Mouse (Mus musculus): ENCODE results near the gene Mgat4b. TPM values are rescaled to one million over a fixed set of nuclear protein-coding genes. Genes with fewer than 3 reads are reported as not detected.
A peak's percentile ranks its signal among the peaks of the same experiment; 100 is the strongest.

Gene Mgat4b
- polyA plus RNA-seq, 1 experiment from 2014 or later, result 56.6 TPM

- H3K4me2 ChIP-seq, result no peak overlapping the region
- WGBS, result 47% methylated on average over 7 of the region's 7 CpGs
These were observed 18.7 kb downstream of the Mgat4b start for GRCm38 (mm10) chr11:50229252-50229910.

GRCm38 (mm10) chr11:50230481-50231304 is 20.0 kb downstream of the Mgat4b start:
- Histone ChIP-seq H3K9ac (0 out of 2 replicates have a peak overlapping the region, but pooled peaks have one; percentile 22), H3K4me2 (peak overlapping the region; percentile 36), H3K27me3 (peaks cover 14% of the 10 kb centered on the region), H3K36me3 (peaks cover 48% of the 10 kb centered on the region), H3K9me3 (no peaks in the 10 kb centered on the region), H3K27ac (replicated peaks) (no peak overlapping the region), H3K4me1 (replicated peaks) (peaks cover 49% of the 10 kb centered on the region), H3K4me3 (no peak overlapping the region)
- no peak for ATAC-seq (ENCODE audit: low read depth)
- 24% methylated on average over 45 of the region's 45 CpGs for WGBS

More at GRCm38 (mm10) chr11:50229252-50229910, 18.7 kb downstream of the Mgat4b start:
- peaks cover 37% of the 10 kb centered on the region for H3K36me3 ChIP-seq
- H3K27ac ChIP-seq (replicated peaks), result no peak overlapping the region
- H3K27me3 ChIP-seq, result 0 out of 2 replicates have a peak, but pooled peaks cover 4% of the 10 kb centered on the region
- H3K9me3 ChIP-seq, result no peaks in the 10 kb centered on the region
- H3K4me3 ChIP-seq, result no peak overlapping the region
- ATAC-seq (ENCODE audit: low read depth), result no peak
- H3K9ac ChIP-seq, result peak overlapping the region; percentile 2
- peaks cover 48% of the 10 kb centered on the region for H3K4me1 ChIP-seq (replicated peaks)

GRCm38 (mm10) chr11:50231411-50231810 is 20.7 kb downstream of the Mgat4b start:
- Histone ChIP-seq H3K9ac (no peak overlapping the region), H3K36me3 (peaks cover 48% of the 10 kb centered on the region), H3K4me3 (no peak overlapping the region), H3K4me2 (peak overlapping the region; percentile 36), H3K27me3 (peaks cover 18% of the 10 kb centered on the region), H3K27ac (replicated peaks) (no peak overlapping the region), H3K4me1 (replicated peaks) (peaks cover 49% of the 10 kb centered on the region), H3K9me3 (no peaks in the 10 kb centered on the region)
- ATAC-seq (ENCODE audit: low read depth), result no peak
- 21% methylated on average over 8 of the region's 8 CpGs for WGBS

GRCm38 (mm10) chr11:50233022-50233421 is 22.3 kb downstream of the Mgat4b start:
- H3K4me1 ChIP-seq (replicated peaks), result peaks cover 45% of the 10 kb centered on the region
- H3K4me3 ChIP-seq, result no peak overlapping the region
- H3K4me2 ChIP-seq, result no peak overlapping the region
- peaks cover 48% of the 10 kb centered on the region for H3K36me3 ChIP-seq
- no peak for ATAC-seq (ENCODE audit: low read depth)
- H3K27ac ChIP-seq (replicated peaks), result no peak overlapping the region
- no peaks in the 10 kb centered on the region for H3K9me3 ChIP-seq
- H3K9ac ChIP-seq, result no peak overlapping the region
- 94% methylated on average over 13 of the region's 13 CpGs for WGBS
- H3K27me3 ChIP-seq, result peaks cover 31% of the 10 kb centered on the region

- H3K27ac ChIP-seq (replicated peaks), result no peak overlapping the region
These were observed 23.3 kb downstream of the Mgat4b start for GRCm38 (mm10) chr11:50233993-50234392.

DNA sequence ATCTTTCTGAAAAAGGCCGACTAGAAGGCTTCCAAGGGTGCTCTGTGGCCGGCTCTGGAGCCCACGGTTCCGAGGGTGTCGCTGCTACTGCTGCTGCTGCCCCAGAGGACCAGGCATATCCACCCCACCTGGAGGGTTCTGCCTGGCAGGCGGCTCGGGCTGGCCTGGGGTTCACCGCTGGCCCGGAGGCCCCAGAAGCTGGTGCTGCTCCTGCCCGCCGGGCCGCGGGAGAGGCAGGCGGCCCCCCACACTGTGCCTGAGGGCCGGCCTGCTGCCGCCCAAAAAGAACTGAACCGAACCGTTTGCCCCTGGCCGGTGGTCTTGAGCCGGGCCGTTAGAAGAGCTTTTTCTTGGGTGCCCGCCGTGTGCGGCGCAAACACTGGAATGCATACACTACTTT is 23.9 kb downstream of the Mgat4b start:
- Histone ChIP-seq H3K4me3 (no peak overlapping the region), H3K9me3 (no peaks in the 10 kb centered on the region), H3K27me3 (peaks cover 46% of the 10 kb centered on the region), H3K9ac (no peak overlapping the region), H3K4me2 (no peak overlapping the region), H3K36me3 (peaks cover 48% of the 10 kb centered on the region), H3K27ac (replicated peaks) (no peak overlapping the region), H3K4me1 (replicated peaks) (peaks cover 29% of the 10 kb centered on the region)
- no peak for ATAC-seq (ENCODE audit: low read depth)
- WGBS, result 97% methylated on average over 25 of the region's 25 CpGs

More at GRCm38 (mm10) chr11:50233993-50234392, 23.3 kb downstream of the Mgat4b start:
- Histone ChIP-seq H3K36me3 (peaks cover 48% of the 10 kb centered on the region), H3K27me3 (peaks cover 41% of the 10 kb centered on the region), H3K4me1 (replicated peaks) (peaks cover 35% of the 10 kb centered on the region), H3K9me3 (no peaks in the 10 kb centered on the region), H3K4me3 (no peak overlapping the region), H3K9ac (no peak overlapping the region), H3K4me2 (no peak overlapping the region)
- 83% methylated on average over 11 of the region's 11 CpGs for WGBS
- no peak for ATAC-seq (ENCODE audit: low read depth)

DNA sequence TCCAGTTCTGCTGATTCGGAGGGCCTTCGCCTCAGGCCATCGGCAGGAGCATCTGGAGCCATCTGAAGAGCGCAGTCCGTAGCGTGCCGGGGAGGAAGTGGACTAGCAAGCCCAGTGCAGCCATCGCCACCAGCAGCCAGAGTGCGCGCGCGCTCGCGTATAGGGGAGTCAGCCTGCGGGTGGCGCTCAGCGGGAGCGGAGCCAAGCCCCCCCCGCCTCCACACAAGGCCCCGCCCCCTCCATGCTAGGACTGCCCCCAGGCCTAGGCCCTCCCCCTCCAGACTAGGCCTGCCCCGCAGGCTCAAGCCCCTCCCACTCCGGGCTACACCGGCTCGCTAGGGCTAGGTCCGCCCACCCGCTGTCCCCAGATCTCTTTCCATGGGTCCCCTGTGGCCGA is 25.8 kb downstream of the Mgat4b start:
- H3K27ac ChIP-seq (replicated peaks), result no peak overlapping the region
- H3K9me3 ChIP-seq, result no peaks in the 10 kb centered on the region
- peak; percentile 87 for ATAC-seq (ENCODE audit: low read depth)
- WGBS, result 2% methylated on average over 19 of the region's 27 CpGs
- peak overlapping the region; percentile 93 for H3K4me2 ChIP-seq
- H3K27me3 ChIP-seq, result peaks cover 44% of the 10 kb centered on the region
- peak overlapping the region; percentile 67 for H3K9ac ChIP-seq
- peaks cover 22% of the 10 kb centered on the region for H3K4me1 ChIP-seq (replicated peaks)
- peaks cover 39% of the 10 kb centered on the region for H3K36me3 ChIP-seq
- peak overlapping the region; percentile 59 for H3K4me3 ChIP-seq

- peak overlapping the region; percentile 59 for H3K4me3 ChIP-seq
- H3K27me3 ChIP-seq, result peaks cover 44% of the 10 kb centered on the region
- peaks cover 22% of the 10 kb centered on the region for H3K4me1 ChIP-seq (replicated peaks)
- H3K9me3 ChIP-seq, result no peaks in the 10 kb centered on the region
- peak overlapping the region; percentile 67 for H3K9ac ChIP-seq
- ATAC-seq (ENCODE audit: low read depth), result peak; percentile 59
- peak overlapping the region; percentile 93 for H3K4me2 ChIP-seq
- H3K27ac ChIP-seq (replicated peaks), result no peak overlapping the region
- 2% methylated on average over 66 of the region's 66 CpGs for whole genome bisulfite sequencing
- peaks cover 33% of the 10 kb centered on the region for H3K36me3 ChIP-seq
These were observed 26.5 kb downstream of the Mgat4b start for GRCm38 (mm10) chr11:50236937-50237835.

DNA sequence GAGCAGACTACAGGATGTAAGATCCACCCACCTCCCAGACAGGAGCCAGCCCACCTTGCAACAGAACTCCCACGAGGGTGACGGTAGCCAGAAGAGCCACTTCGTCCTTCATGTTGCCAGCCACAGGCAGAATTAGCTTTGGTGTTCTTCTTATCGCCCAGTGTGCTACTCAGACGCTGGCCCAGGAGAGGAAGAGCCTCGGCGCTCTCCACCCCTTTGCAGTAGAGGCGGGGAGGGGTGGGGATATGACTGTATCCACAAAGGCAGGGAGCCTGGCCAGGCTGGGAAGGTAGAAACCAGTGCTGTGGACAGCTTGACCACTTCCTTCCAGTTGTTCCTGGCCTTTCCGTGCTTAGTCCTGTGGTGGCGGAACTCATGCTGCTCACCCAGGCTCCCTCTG is 27.6 kb downstream of the Mgat4b start, which contains the start of gene Ltc4s:
Gene Ltc4s, minus strand, starts transcription at position 293 of the 400 bp plus-strand sequence.
- Histone ChIP-seq H3K4me1 (replicated peaks) (peaks cover 22% of the 10 kb centered on the region), H3K4me2 (peak within 1 kb of the TSS; percentile 93), H3K27me3 (peaks cover 44% of the 10 kb centered on the region), H3K27ac (replicated peaks) (no peak within 1 kb of the TSS), H3K36me3 (peaks cover 21% of the 10 kb centered on the region), H3K9ac (no peak within 1 kb of the TSS), H3K9me3 (no peaks in the 10 kb centered on the region), H3K4me3 (peak within 1 kb of the TSS; percentile 59)
- no peak for ATAC-seq (ENCODE audit: low read depth)
- 41% methylated on average over 10 of the region's 10 CpGs for WGBS

DNA sequence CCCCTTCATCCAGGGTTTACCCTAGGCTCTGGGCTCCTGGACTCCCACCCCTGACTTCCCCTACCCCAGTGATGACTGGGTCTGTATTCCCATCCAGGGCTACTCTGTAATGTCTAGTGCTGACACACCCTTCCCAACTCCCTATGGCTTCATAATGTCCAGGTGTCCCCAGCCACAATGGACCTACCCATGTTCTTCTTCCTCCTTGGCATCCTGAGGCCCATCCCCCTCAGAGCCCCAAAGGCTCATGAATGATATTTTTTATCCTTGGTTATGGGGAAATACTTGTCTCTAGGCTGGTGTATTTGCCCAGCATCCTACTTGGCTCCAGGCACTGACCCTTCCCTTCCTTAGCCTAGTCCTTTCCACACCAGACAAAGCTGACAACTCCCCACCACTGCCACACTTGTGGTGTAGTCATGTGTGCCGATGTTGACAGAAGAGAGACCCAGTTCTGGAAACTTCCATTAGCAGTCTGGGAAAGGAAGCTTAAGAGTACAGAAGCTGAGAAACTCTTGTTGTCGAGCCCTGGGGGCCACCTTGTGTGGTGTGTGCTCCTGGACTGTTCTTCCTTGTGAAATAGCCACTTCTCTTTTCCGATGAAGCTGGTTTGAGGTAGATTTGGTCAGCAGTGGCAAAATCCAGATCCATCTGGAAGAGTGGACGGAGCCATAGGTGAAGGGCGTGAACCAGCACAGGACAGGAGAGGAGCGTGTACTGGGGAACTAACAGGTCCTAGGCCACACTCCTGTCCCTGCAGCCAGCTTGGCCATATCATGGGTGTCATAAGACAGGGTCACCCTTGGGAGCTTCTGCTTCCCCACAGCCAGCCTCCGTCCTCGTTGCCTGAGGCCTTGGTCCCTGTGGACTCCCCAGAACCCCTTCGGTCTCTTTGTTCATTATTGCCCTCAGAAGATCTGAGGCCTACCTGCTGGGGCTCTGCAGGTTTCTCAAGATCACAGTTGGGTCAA is 28.4 kb downstream of the Mgat4b start:
- no peak for ATAC-seq (ENCODE audit: low read depth)
- Histone ChIP-seq H3K4me1 (replicated peaks) (peaks cover 22% of the 10 kb centered on the region), H3K27me3 (peaks cover 44% of the 10 kb centered on the region), H3K27ac (replicated peaks) (no peak overlapping the region), H3K9me3 (no peaks in the 10 kb centered on the region), H3K9ac (no peak overlapping the region), H3K4me3 (no peak overlapping the region), H3K4me2 (no peak overlapping the region), H3K36me3 (peaks cover 14% of the 10 kb centered on the region)
- WGBS, result 89% methylated on average over 9 of the region's 9 CpGs
